In the genomic region with DNA sequence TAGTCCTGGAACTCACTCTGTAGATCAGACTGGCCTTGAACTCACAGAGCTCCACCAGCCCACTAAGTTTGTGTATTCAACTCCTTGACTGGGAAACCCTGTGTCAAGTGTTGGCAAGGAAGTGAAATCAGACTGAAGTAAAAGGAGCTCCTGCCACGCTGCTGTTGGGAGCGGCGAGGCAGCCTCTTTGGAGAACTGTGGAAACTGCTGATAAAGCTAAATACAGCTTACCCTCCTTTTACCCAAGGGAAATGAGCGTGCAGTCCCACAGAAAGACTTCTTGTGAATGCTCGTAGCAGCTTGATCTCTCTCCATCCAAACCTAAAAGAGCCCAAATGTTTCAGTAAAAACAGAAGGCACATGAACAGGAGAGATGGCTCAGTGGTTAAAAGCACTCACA, we compare ENCODE assay signal across 12 mouse cellular contexts. TPM values are rescaled to one million over a fixed set of nuclear protein-coding genes. Genes with fewer than 3 reads are reported as not detected.
DNase-seq lines count a peak whose midpoint lies in the region; ATAC-seq and TF ChIP-seq lines count a peak whose summit lies in the region.
"Had no signal": no experiment of that assay in that cellular context is flagged by ENCODE, and none has a peak within 500 bp of the region (broad histone marks: within the 10 kb centered on the region; RNA-seq: fewer than 3 reads in every experiment).

No protein-coding gene starts in this region.

- no peaks in the 10 kb centered on the region for H3K27me3 ChIP-seq in heart, postnatal 0 days (ENCODE audit: control insufficient read depth, insufficient read depth, low read length)
- no peaks in the 10 kb centered on the region for H3K27me3 ChIP-seq in stomach, embryonic 15.5 days (replicated peaks)
- no peaks in the 10 kb centered on the region for H3K27me3 ChIP-seq in stomach, postnatal 0 days (ENCODE audit: control insufficient read depth, insufficient read depth, low read length)
- H3K27me3 ChIP-seq in liver, embryonic 11.5 days (replicated peaks; ENCODE audit: control insufficient read depth, insufficient read depth, low read length): no peaks in the 10 kb centered on the region

- no peak overlapping the region for H3K4me3 ChIP-seq in heart, postnatal 0 days (ENCODE audit: low read depth, low read length)
- no peak overlapping the region for H3K4me3 ChIP-seq in stomach, embryonic 15.5 days (replicated peaks)
- H3K4me3 ChIP-seq in stomach, postnatal 0 days (ENCODE audit: low read depth, low read length): no peak overlapping the region
- H3K4me3 ChIP-seq in liver, embryonic 11.5 days (ENCODE audit: low read depth, low read length): no peak overlapping the region
- H3K4me3 ChIP-seq: heart, adult 2 months had no signal

- no peak overlapping the region for H3K4me2 ChIP-seq in heart, postnatal 0 days (ENCODE audit: low read depth, low read length)
- no peak overlapping the region for H3K4me2 ChIP-seq in stomach, embryonic 15.5 days
- H3K4me2 ChIP-seq in stomach, postnatal 0 days (replicated peaks; ENCODE audit: low read depth): no peak overlapping the region
- H3K4me2 ChIP-seq in liver, embryonic 11.5 days: peak overlapping the region; percentile 50

- DNase-seq in heart, postnatal 0 days (ENCODE audit: low spot score): peak; percentile 38
- DNase-seq in heart, postnatal 25 days (ENCODE audit: low spot score): no peak
- DNase-seq in stomach, postnatal 0 days (ENCODE audit: low spot score): no peak
- DNase-seq in liver, embryonic 11.5 days (ENCODE audit: low spot score): no peak
- DNase-seq in telencephalon, adult 2 months (ENCODE audit: low read depth, low spot score): peak; percentile 17
- no peak for DNase-seq in left cerebral cortex, adult 18-20 months (ENCODE audit: low spot score in 2 of 2)
- no peak for DNase-seq in retina, embryonic 14.5 days (ENCODE audit: low spot score)
- DNase-seq: B cell, adult 2 months; cerebellum, postnatal 25 days; thymus, postnatal 36 days had no signal

- H3K27ac ChIP-seq in heart, postnatal 0 days (ENCODE audit: low read depth): no peak overlapping the region
- H3K27ac ChIP-seq in stomach, embryonic 15.5 days: no peak overlapping the region
- no peak overlapping the region for H3K27ac ChIP-seq in stomach, postnatal 0 days (replicated peaks)
- peak overlapping the region; percentile 84 for H3K27ac ChIP-seq in liver, embryonic 11.5 days (ENCODE audit: low read depth, low read length)
- H3K27ac ChIP-seq: heart, adult 2 months had no signal

- no peak for TF ChIP-seq CTCF in heart, postnatal 0 days (IDR thresholded peaks at IDR 0.05; ENCODE audit: low read depth)
- no peak for TF ChIP-seq CTCF in stomach, postnatal 0 days (IDR thresholded peaks at IDR 0.05; ENCODE audit: low read depth)

- ATAC-seq in heart, postnatal 0 days (ENCODE audit: insufficient read depth, low read depth): no peak
- peak; percentile 32; the same call in 1 of the 2 replicates for ATAC-seq in stomach, embryonic 15.5 days (ENCODE audit: insufficient read depth, low FRiP score, low read depth)
- ATAC-seq in stomach, postnatal 0 days (ENCODE audit: low FRiP score, low TSS enrichment): no peak
- 0 out of 2 replicates have a peak, but pooled peaks have one; percentile 37 for ATAC-seq in liver, embryonic 11.5 days (replicated peaks; ENCODE audit: low FRiP score)

- WGBS in heart, postnatal 0 days: 13% methylated on average over 5 of the region's 5 CpGs
- WGBS in stomach, embryonic 15.5 days: 44% methylated on average over 5 of the region's 5 CpGs
- WGBS in stomach, postnatal 0 days: 32% methylated on average over 5 of the region's 5 CpGs
- 28% methylated on average over 5 of the region's 5 CpGs for WGBS in liver, embryonic 11.5 days

- H3K4me1 ChIP-seq in heart, postnatal 0 days (ENCODE audit: control insufficient read depth, insufficient read depth): peaks cover 6% of the 10 kb centered on the region; the same call in 1 of the 2 replicates
- no peaks in the 10 kb centered on the region; the same call in 1 of the 2 replicates for H3K4me1 ChIP-seq in stomach, embryonic 15.5 days
- no peaks in the 10 kb centered on the region for H3K4me1 ChIP-seq in stomach, postnatal 0 days (replicated peaks; ENCODE audit: control insufficient read depth, insufficient read depth)
- H3K4me1 ChIP-seq in liver, embryonic 11.5 days (replicated peaks; ENCODE audit: control insufficient read depth, insufficient read depth, low read length): peaks cover 30% of the 10 kb centered on the region

- H3K9ac ChIP-seq in heart, postnatal 0 days (replicated peaks; ENCODE audit: low read depth, low read length): no peak overlapping the region
- H3K9ac ChIP-seq in stomach, embryonic 15.5 days: no peak overlapping the region
- no peak overlapping the region for H3K9ac ChIP-seq in stomach, postnatal 0 days (ENCODE audit: low read length)
- peak overlapping the region; percentile 17 for H3K9ac ChIP-seq in liver, embryonic 11.5 days (ENCODE audit: low read depth, low read length)

- no peaks in the 10 kb centered on the region for H3K36me3 ChIP-seq in heart, postnatal 0 days (replicated peaks; ENCODE audit: control insufficient read depth, insufficient read depth, low read length)
- no peaks in the 10 kb centered on the region for H3K36me3 ChIP-seq in stomach, embryonic 15.5 days
- H3K36me3 ChIP-seq in stomach, postnatal 0 days (ENCODE audit: control insufficient read depth, insufficient read depth, low read length): no peaks in the 10 kb centered on the region
- no peaks in the 10 kb centered on the region for H3K36me3 ChIP-seq in liver, embryonic 11.5 days (ENCODE audit: control insufficient read depth, insufficient read depth, low read length)

- intact Hi-C loops in heart, postnatal 25 days (cut with DNase I): no loop called here

- no peak for TF ChIP-seq EP300 in heart, postnatal 0 days (IDR thresholded peaks at IDR 0.05; ENCODE audit: low read depth)
- TF ChIP-seq EP300 in stomach, postnatal 0 days (optimal IDR thresholded peaks at IDR 0.05): no peak

- no peaks in the 10 kb centered on the region; the same call in 1 of the 2 replicates for H3K9me3 ChIP-seq in heart, postnatal 0 days (replicated peaks; ENCODE audit: control insufficient read depth, low read length)
- no peaks in the 10 kb centered on the region for H3K9me3 ChIP-seq in stomach, embryonic 15.5 days
- no peaks in the 10 kb centered on the region for H3K9me3 ChIP-seq in stomach, postnatal 0 days (ENCODE audit: control insufficient read depth, low read length)
- no peaks in the 10 kb centered on the region for H3K9me3 ChIP-seq in liver, embryonic 11.5 days (ENCODE audit: control insufficient read depth, low read length)

RNA-seq across cellular contexts. Expression of a gene that starts 11.3 kb away (rescaled TPM):
- 32.5 and 38.0 TPM in 2 replicates for total RNA-seq in heart, postnatal 0 days (2014; rRNA removed; ENCODE audit: low replicate concordance)
- polyA plus RNA-seq in heart, postnatal 0 days (2015; fragmentation: Nextera tagmentation; extraction: Ambion mirVana): 27.4 and 27.8 TPM in 2 replicates
- total RNA-seq in heart, postnatal 25 days (2021): 10 to 100 TPM; 69.3 to 69.9 TPM
- polyA plus RNA-seq in stomach, embryonic 15.5 days (2015; fragmentation: Nextera tagmentation; extraction: Ambion mirVana): 19.6 and 20.5 TPM in 2 replicates
- 14.7 and 17.3 TPM in 2 replicates for polyA plus RNA-seq in stomach, postnatal 0 days (2015; fragmentation: Nextera tagmentation; extraction: Ambion mirVana)
- 29.7 and 30.0 TPM in 2 replicates for polyA plus RNA-seq in liver, embryonic 11.5 days (2014; fragmentation: Nextera tagmentation; extraction: Ambion mirVana)
- 1 to 10 TPM; 5.9 to 6.3 TPM for total RNA-seq in left cerebral cortex, adult 18-20 months (2021)

RNA-seq across cellular contexts. Expression of a gene that starts 15.7 kb away (rescaled TPM):
- total RNA-seq in heart, postnatal 0 days (2014; rRNA removed; ENCODE audit: low replicate concordance): 95.1 and 107 TPM in 2 replicates
- polyA plus RNA-seq in heart, postnatal 0 days (2015; fragmentation: Nextera tagmentation; extraction: Ambion mirVana): 63.6 and 65.5 TPM in 2 replicates
- total RNA-seq in heart, postnatal 25 days (2021): 10 to 100 TPM; 34.4 to 42.7 TPM
- 23.2 and 23.7 TPM in 2 replicates for polyA plus RNA-seq in stomach, embryonic 15.5 days (2015; fragmentation: Nextera tagmentation; extraction: Ambion mirVana)
- 22.0 and 24.6 TPM in 2 replicates for polyA plus RNA-seq in stomach, postnatal 0 days (2015; fragmentation: Nextera tagmentation; extraction: Ambion mirVana)
- 18.1 and 19.2 TPM in 2 replicates for polyA plus RNA-seq in liver, embryonic 11.5 days (2014; fragmentation: Nextera tagmentation; extraction: Ambion mirVana)
- 10 to 100 TPM; 23.1 to 25.1 TPM for total RNA-seq in left cerebral cortex, adult 18-20 months (2021)

RNA-seq across cellular contexts. Expression of a gene that starts 35.5 kb away (rescaled TPM):
- total RNA-seq in heart, postnatal 0 days (2014; rRNA removed; ENCODE audit: low replicate concordance): 5.2 and 5.9 TPM in 2 replicates
- 0.97 and 1.2 TPM in 2 replicates for polyA plus RNA-seq in heart, postnatal 0 days (2015; fragmentation: Nextera tagmentation; extraction: Ambion mirVana)
- 1 to 10 TPM; 7.1 to 8.7 TPM for total RNA-seq in heart, postnatal 25 days (2021)
- 5.7 TPM in 2 replicates for polyA plus RNA-seq in stomach, embryonic 15.5 days (2015; fragmentation: Nextera tagmentation; extraction: Ambion mirVana)
- 2.5 and 2.9 TPM in 2 replicates for polyA plus RNA-seq in stomach, postnatal 0 days (2015; fragmentation: Nextera tagmentation; extraction: Ambion mirVana)
- polyA plus RNA-seq in liver, embryonic 11.5 days (2014; fragmentation: Nextera tagmentation; extraction: Ambion mirVana): 1.3 and 1.5 TPM in 2 replicates
- total RNA-seq in left cerebral cortex, adult 18-20 months (2021): 1 to 10 TPM; 7.6 to 9.2 TPM

RNA-seq across cellular contexts. Expression of a gene that starts 35.8 kb away (rescaled TPM):
- total RNA-seq in heart, postnatal 0 days (2014; rRNA removed; ENCODE audit: low replicate concordance): 15.3 and 31.9 TPM in 2 replicates
- polyA plus RNA-seq in heart, postnatal 0 days (2015; fragmentation: Nextera tagmentation; extraction: Ambion mirVana): 12.1 and 15.0 TPM in 2 replicates
- total RNA-seq in heart, postnatal 25 days (2021): 1 to 10 TPM; 6.1 to 8.1 TPM
- 57.6 and 62.6 TPM in 2 replicates for polyA plus RNA-seq in stomach, embryonic 15.5 days (2015; fragmentation: Nextera tagmentation; extraction: Ambion mirVana)
- 38.7 and 39.5 TPM in 2 replicates for polyA plus RNA-seq in stomach, postnatal 0 days (2015; fragmentation: Nextera tagmentation; extraction: Ambion mirVana)
- polyA plus RNA-seq in liver, embryonic 11.5 days (2014; fragmentation: Nextera tagmentation; extraction: Ambion mirVana): 76.4 and 85.4 TPM in 2 replicates
- 10 to 100 TPM; 15.2 to 21.6 TPM for total RNA-seq in left cerebral cortex, adult 18-20 months (2021)

RNA-seq across cellular contexts. Expression of a gene that starts 39.7 kb away (rescaled TPM):
- total RNA-seq in heart, postnatal 0 days (2014; rRNA removed; ENCODE audit: low replicate concordance): 9.6 and 44.3 TPM in 2 replicates
- 18.1 and 19.2 TPM in 2 replicates for polyA plus RNA-seq in heart, postnatal 0 days (2015; fragmentation: Nextera tagmentation; extraction: Ambion mirVana)
- 10 to 100 TPM; 22.4 to 25.0 TPM for total RNA-seq in heart, postnatal 25 days (2021)
- 35.6 and 39.5 TPM in 2 replicates for polyA plus RNA-seq in stomach, embryonic 15.5 days (2015; fragmentation: Nextera tagmentation; extraction: Ambion mirVana)
- polyA plus RNA-seq in stomach, postnatal 0 days (2015; fragmentation: Nextera tagmentation; extraction: Ambion mirVana): 28.3 and 32.4 TPM in 2 replicates
- polyA plus RNA-seq in liver, embryonic 11.5 days (2014; fragmentation: Nextera tagmentation; extraction: Ambion mirVana): 37.1 and 41.7 TPM in 2 replicates
- 10 to 100 TPM; 64.8 to 65.1 TPM for total RNA-seq in left cerebral cortex, adult 18-20 months (2021)

Comparison
In these comparisons a context has a peak if more than half of its experiments do, and no peak if none do; other contexts are left out.
1. ATAC-seq: peak in stomach, embryonic 15.5 days (single experiment) and liver, embryonic 11.5 days (single experiment); none in heart, postnatal 0 days (single experiment) and stomach, postnatal 0 days (single experiment).
2. DNase-seq: peak in heart, postnatal 0 days (single experiment) and telencephalon, adult 2 months (single experiment); none in heart, postnatal 25 days (single experiment), stomach, postnatal 0 days (single experiment), liver, embryonic 11.5 days (single experiment), left cerebral cortex, adult 18-20 months (0 of 2) and retina, embryonic 14.5 days (single experiment).